Mouse (Mus musculus) NIH3T3 (cell line): ENCODE data around the gene Ppp1r12b.

Experiments used
- DNase-seq: peaks from one replicate; pipeline ENCODE4 v3.0.0-alpha.2; 2012; ENCODE audit warnings: low read depth

The Ppp1r12b gene

DNA sequence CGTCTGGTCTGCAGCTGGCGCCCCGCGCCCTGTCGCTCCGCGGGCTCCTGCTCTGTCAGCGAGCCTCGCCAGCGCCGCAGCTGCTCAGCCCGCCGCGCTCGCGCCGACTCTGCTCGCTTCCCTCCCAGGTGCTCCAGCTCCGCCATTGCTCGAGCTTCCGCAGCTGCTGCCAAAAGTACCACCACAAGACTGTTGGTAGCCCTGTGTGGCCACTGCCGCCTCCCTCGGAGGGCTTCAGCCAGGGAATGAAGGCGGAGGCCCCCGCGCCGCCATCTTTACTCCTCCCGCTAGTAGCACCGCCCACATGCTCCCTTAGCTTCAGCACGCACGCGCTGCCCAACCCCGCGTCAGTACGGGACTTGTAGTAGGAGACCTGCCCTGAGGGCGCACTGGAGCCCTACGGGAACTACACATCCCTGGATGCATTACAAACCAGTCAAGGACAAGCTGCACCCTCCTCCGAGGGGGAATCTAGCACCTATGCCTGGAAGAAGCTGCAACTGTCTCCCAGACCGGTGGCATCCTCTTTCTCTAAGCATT lies at the start of gene Ppp1r12b:
Ppp1r12b (minus strand) TSS at position 306 of the 540 bp plus-strand sequence.
- peak; percentile 99 for DNase-seq

DNA sequence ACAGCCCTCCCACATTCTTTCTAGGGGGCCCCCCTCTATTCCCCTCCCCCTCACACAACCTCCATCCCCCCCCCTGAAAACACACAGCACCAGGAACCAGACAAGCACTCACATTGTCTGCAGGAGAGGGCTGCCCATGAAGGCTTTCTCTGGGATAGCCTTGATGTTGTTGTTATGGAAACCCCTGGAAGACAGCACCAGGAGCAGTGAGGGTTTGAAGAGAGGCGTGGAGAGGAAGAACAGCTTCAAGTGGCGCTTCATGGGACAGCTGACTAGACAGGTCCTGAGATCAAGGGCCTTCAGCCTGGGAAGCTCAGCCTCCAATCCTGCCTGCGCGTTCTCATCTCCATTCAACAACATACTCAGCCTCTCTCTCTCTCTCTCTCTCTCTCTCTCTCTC lies 47.6 kb upstream of the Ppp1r12b start:
- no peak for DNase-seq

- no peak for DNase-seq
Measured at GRCm38 (mm10) chr1:135000527-135000926, 44.8 kb upstream of the Ppp1r12b start.

GRCm38 (mm10) chr1:134998231-134998630 lies 42.5 kb upstream of the Ppp1r12b start:
- DNase-seq = no peak

- no peak for DNase-seq
Measured at GRCm38 (mm10) chr1:134997568-134997967, 41.8 kb upstream of the Ppp1r12b start.

DNA sequence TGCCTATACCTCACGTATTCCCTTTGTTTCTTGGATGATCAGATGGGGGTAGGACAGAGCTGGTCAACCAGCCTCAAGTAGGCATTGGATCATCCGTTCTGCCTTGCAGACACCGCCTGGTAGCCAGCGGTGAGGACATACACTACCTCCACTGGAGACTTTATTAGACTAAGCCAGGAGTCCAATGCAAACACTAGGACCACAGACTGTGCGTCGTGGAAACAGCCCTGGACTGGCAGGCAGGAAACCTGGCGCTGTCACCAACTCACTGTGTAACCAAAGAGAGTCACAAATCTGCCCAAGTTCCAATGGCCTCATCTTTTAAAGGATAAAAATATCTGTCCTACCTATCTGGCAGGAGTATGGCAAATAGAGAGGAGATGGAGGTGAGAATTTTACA lies 40.7 kb upstream of the Ppp1r12b start:
- no peak for DNase-seq

- DNase-seq = peak; percentile 46
Measured at GRCm38 (mm10) chr1:134995954-134996353, 40.2 kb upstream of the Ppp1r12b start.

DNA sequence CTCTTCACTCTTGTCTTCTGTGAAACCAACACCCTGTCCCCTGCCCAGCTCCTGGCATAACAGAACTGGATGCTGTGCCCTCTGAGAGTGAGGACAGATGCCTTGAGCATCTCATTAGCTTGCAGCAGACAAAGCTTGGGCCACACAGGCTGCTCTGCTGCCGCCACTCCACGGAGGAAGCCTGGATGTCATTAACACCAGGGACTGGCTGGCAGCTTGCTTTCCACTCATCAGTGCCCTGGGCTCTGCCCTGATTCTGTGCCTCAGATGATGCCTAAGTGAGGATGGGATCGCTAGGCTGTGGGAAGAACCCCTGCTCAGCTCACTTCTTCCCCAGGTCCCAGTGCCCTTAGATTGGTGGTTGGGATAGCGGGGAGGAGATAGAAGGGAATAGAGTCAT lies 39.7 kb upstream of the Ppp1r12b start:
- no peak for DNase-seq

DNA sequence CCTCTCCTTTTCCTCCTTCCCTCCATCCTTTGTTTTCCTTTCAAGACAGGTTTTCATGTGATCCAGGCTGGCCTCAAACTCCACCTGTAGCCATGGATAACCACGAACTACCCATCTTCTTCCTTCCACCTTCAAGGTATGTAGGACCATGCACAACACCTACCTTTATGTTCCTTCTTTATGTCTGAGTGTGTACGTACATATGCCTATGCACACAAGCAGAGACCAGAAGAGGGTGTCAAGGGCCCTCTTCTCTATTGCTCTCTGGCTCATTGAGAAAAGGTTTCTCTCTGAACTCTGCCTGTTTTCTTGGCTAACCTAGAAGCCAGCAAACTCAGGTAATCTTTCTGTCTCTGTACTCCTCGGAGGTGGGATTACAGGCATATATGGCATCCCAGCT lies 39.0 kb upstream of the Ppp1r12b start:
- no peak for DNase-seq

- no peak for DNase-seq
Measured at GRCm38 (mm10) chr1:134992046-134992645, 36.4 kb upstream of the Ppp1r12b start.

GRCm38 (mm10) chr1:134989372-134989771 lies 33.6 kb upstream of the Ppp1r12b start:
- DNase-seq = peak; percentile 93

GRCm38 (mm10) chr1:134987962-134988341 lies 32.2 kb upstream of the Ppp1r12b start:
- DNase-seq = no peak

GRCm38 (mm10) chr1:134987173-134987961 lies 31.6 kb upstream of the Ppp1r12b start:
- no peak for DNase-seq

DNA sequence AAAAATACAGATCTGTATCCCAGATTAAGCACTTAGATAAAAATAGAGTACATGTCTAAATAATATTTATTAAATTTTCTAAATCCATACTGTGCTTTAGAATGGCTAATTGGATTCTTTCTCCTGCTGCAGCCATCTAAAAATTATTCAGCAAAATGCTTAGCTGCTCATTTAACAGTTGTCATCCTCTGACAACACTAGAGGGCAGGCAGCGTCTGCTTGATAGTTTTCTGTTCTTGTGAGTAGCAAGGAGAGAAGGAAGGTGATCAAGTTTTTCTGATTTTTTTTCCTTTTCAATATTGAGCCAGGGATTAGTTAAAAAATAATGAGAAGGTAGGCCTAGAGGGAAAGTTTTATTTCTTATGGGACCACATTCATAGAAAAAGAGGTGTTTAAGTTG lies 17.2 kb upstream of the Ppp1r12b start:
- DNase-seq = peak; percentile 63

DNA sequence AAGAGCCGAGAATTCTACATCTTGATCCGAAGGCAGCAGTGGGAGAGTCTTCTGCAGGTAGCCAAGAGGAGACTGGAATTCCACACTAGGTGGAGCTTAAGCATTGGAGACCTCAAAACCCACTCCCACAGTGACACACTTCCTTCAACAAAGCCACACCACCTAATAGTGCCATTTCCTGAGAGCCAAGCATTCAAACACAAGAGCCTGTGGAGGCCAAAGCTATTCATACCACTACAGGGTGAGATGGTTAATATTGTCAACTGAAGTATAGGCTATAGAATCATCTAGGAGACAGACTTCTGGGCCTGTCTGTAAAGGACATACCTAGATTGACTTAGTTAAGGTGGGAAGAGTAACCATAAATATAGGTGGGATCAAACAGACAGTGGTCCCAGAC lies 9.7 kb upstream of the Ppp1r12b start:
- no peak for DNase-seq

- peak; percentile 32 for DNase-seq
Measured at GRCm38 (mm10) chr1:134962821-134963220, 7.1 kb upstream of the Ppp1r12b start.

DNA sequence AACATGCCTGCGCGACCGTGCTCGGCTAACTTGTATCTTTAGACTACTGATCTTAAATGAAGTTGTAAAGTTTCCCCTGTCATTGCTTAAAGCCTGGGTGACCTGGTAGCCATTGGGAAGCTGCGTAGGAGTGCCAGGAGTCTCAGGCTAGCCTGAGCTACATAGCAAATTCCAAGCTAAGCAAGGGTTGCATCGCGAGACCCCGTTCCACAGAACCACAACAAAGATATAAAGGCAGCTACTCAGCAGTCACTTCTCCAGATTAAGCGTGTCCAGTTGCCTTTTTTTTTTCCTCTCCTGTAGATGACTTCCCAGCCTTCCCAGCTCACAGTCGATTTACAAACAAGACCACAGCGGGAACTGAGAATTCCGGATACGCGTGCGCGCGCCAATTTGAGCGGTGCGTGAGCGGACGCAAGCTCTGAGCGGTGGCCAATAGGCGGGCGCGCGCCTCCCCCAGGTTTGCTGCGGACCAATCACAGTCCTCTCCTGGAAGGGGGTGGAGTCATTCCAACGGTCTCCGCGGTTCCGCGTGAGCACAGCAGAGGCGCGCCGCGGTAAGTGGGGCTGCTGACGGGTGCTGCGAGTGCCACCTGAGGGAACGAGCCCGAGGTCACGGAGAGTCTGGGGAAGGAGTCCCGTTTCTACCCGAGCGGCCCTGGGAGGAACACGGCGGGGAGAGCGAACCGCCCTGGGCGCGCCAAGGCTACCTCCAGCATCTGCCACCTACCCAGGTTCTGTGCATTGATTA lies 6.5 kb upstream of the Ppp1r12b start, which contains the start of gene Ube2t:
Ube2t (plus strand) TSS at position 513 of the 751 bp plus-strand sequence.
- DNase-seq = peak; percentile 97

GRCm38 (mm10) chr1:134960634-134961033 lies 4.9 kb upstream of the Ppp1r12b start:
- DNase-seq = peak; percentile 59

DNA sequence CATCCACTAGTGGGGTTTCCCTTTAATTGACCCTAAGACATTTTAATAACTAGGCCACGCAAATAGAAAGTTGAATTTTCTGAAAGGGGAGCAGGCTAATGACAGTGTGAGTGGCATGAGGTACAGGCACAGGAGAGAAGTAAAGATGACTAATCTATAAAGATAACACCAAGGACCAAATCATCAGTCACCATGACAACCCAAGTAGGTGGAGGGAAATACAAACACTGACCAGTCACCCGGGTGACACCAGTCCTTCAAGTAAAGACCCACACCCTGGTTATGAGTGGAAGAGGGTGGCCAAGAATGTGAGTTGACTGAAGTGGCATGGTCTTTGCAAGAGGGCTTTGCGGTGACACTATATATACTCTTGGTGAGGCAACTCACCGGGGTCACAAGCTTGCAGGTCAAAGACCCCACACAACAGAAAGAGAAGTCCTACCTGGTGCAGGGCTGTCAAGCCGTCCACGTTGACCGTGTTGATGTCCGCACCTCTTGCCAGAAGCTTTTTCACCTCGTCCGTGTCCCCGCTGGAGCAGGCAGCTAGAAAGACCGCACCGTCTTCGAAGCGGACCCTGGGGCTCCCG lies 599 bp downstream of the Ppp1r12b start:
- peak; percentile 25 for DNase-seq

- DNase-seq = peak; percentile 59
Measured at GRCm38 (mm10) chr1:134949946-134950345, 5.8 kb downstream of the Ppp1r12b start.

GRCm38 (mm10) chr1:134947590-134947989 lies 8.2 kb downstream of the Ppp1r12b start:
- DNase-seq = no peak

DNA sequence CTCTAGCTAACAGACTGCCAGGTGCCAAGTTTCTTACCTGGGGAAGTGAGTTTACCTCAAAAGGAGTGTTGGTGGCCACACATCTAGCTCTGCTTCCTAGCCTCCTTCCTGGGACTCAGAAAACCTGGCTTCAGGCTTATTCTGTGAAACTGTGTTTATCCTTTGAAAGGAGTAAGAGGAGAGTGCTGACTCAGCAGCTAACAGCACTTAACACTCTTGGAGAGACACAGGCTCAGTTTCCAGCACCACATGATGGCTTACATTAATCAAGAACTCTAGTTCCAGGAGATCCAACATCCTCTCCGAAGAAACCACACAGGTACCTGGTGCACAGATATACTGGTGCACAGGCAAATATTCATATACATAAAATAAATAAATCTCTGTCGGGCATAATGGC lies 12.8 kb downstream of the Ppp1r12b start:
- DNase-seq = no peak
